Mouse (Mus musculus) liver, adult 2 months (tissue): ENCODE data around the gene Wnt10a. TPM values are rescaled to one million over a fixed set of nuclear protein-coding genes. Genes with fewer than 3 reads are reported as not detected.

Source experiments
- DNase-seq: peaks from one replicate; pipeline ENCODE4 v3.0.0-alpha.2; 2011; ENCODE audit warnings: low read depth, low spot score; ENCODE audit errors: extremely low read depth
- H3K27ac ChIP-seq: fragments of 200-500 bp; replicated peaks from 2 replicates; pipeline ENCODE4 v1.5.1; 2012; ENCODE audit warnings: low read depth, mild to moderate bottlenecking, control low read depth, inconsistent platforms, low read length; ENCODE audit not compliant: insufficient read depth
- H3K27me3 ChIP-seq: fragments of 200-500 bp; 2 replicates; pipeline ENCODE4 v1.6.1; 2012; ENCODE audit warnings: mild to moderate bottlenecking, moderate library complexity, low read length, inconsistent platforms; ENCODE audit not compliant: control insufficient read depth, insufficient read depth
- H3K36me3 ChIP-seq: fragments of 200-500 bp; 2 replicates; pipeline ENCODE4 v1.6.1; 2012; ENCODE audit warnings: low read length, inconsistent platforms; ENCODE audit not compliant: control insufficient read depth, insufficient read depth
- H3K4me1 ChIP-seq: fragments of 200-500 bp; 2 replicates; pipeline ENCODE4 v1.6.1; 2011; ENCODE audit warnings: low read length; ENCODE audit not compliant: control insufficient read depth, insufficient read depth
- H3K4me3 ChIP-seq: fragments of 200-500 bp; 2 replicates; pipeline ENCODE4 v1.5.1; 2011; ENCODE audit warnings: low read depth, mild to moderate bottlenecking, control low read depth, low read length, moderate library complexity; ENCODE audit not compliant: insufficient read depth
- H3K79me2 ChIP-seq: fragments of 200-500 bp; 2 replicates; pipeline ENCODE4 v1.6.1; 2012; ENCODE audit warnings: inconsistent platforms, mild to moderate bottlenecking, low read length, moderate library complexity; ENCODE audit not compliant: control insufficient read depth, insufficient read depth
- H3K9ac ChIP-seq: fragments of 200-500 bp; 2 replicates; pipeline ENCODE4 v1.6.1; 2012; ENCODE audit warnings: low read depth, mild to moderate bottlenecking, control low read depth, inconsistent platforms, low read length
- CTCF ChIP-seq: fragments of 200-500 bp; IDR thresholded peaks from 2 replicates; pipeline ENCODE4 v1.5.1; 2011; ENCODE audit warnings: low read depth, low read length, control low read depth
- POLR2A ChIP-seq: fragments of 200-500 bp; IDR thresholded peaks from 2 replicates; pipeline ENCODE4 v1.6.1; 2011; ENCODE audit warnings: low read length, control low read depth; ENCODE audit not compliant: insufficient read depth; ENCODE audit errors: extremely low read depth
- WGBS: fragments of 180-500 bp; shearing (Covaris S2); methylation state at CpG from one replicate; pipeline ENCODE4 v1.1.7; 2018; 5-methylcytosine and 5-hydroxymethylcytosine counted together
- polyA plus RNA-seq: library from polyadenylated mRNA; depleted of rRNA; stranded (reverse); fragments of >200 nt; gene quantifications from 2 replicates; pipeline ENCODE4 v1.2.3, GENCODE M21; 2012
- total RNA-seq: library from RNA; depleted of rRNA; stranded (reverse); fragments of >200 nt; gene quantifications from 2 replicates; pipeline ENCODE4 v1.2.3, GENCODE M21; 2014

Gene Wnt10a
- total and polyA plus RNA-seq, 2 experiments: not detected

DNA sequence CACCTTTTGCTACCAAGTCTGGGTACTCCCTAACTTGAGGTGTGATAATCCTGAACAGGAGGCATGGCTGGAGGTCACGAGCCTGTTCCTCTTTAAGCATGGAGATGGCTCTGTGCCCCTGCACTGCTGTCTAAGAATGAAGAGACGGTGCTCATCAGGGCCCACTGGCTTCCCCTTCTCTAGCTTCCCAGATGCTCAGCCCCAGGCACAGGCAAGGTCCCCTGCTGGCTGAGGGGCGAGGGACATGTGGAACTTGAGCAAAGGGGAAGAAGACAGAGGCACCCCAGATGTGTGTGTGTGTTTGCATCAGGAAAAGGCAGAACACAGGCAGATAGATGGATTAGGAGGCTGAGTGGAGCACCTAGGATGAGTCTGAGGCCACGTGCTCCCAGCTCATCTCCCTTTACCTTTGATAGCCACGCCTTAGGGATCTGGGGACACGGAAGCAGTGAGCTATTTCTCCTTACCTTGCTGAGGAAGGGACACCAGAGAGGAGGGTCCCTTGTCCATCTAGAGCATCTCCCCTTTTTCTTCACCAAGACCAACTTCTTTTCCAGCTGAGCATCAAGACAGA, 2.6 kb upstream of the Wnt10a start:
- Histone ChIP-seq H3K27me3 (peaks cover 33% of the 10 kb centered on the region), H3K9ac (no peak overlapping the region), H3K27ac (no peak overlapping the region), H3K4me3 (no peak overlapping the region), H3K79me2 (no peaks in the 10 kb centered on the region), H3K36me3 (no peaks in the 10 kb centered on the region), H3K4me1 (peaks cover 4% of the 10 kb centered on the region; the same call in 1 of the 2 replicates)
- 30% methylated on average over 6 of the region's 6 CpGs for WGBS
- TF ChIP-seq POLR2A (no peak), CTCF (no peak)
- no peak for DNase-seq

DNA sequence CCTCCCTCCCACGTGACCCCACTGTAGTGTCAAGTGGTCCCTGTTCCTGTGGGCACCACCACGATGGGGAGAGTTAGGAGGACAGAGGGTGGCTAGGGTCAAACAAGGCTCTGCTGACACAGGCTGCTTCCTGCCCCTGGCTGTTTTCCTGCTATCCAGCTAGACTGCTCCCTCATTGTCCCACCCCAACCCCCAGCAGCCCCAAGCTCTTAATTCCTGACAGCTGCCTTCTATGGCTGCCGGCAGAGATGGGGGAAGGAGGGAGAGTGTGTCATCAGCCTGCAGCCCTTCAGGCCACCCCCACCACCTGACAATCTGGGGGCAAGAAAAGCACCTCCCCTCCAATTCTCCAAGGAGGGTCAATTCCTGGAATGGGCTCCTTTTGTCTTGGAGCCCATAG, 1.2 kb upstream of the Wnt10a start:
- TF ChIP-seq CTCF: no peak
- TF ChIP-seq POLR2A: no peak
- Histone ChIP-seq H3K79me2 (no peaks in the 10 kb centered on the region), H3K27ac (no peak overlapping the region), H3K9ac (no peak overlapping the region), H3K36me3 (no peaks in the 10 kb centered on the region), H3K4me1 (no peaks in the 10 kb centered on the region), H3K27me3 (peaks cover 35% of the 10 kb centered on the region), H3K4me3 (no peak overlapping the region)
- no peak for DNase-seq
- 22% methylated on average over 3 of the region's 3 CpGs for WGBS

DNA sequence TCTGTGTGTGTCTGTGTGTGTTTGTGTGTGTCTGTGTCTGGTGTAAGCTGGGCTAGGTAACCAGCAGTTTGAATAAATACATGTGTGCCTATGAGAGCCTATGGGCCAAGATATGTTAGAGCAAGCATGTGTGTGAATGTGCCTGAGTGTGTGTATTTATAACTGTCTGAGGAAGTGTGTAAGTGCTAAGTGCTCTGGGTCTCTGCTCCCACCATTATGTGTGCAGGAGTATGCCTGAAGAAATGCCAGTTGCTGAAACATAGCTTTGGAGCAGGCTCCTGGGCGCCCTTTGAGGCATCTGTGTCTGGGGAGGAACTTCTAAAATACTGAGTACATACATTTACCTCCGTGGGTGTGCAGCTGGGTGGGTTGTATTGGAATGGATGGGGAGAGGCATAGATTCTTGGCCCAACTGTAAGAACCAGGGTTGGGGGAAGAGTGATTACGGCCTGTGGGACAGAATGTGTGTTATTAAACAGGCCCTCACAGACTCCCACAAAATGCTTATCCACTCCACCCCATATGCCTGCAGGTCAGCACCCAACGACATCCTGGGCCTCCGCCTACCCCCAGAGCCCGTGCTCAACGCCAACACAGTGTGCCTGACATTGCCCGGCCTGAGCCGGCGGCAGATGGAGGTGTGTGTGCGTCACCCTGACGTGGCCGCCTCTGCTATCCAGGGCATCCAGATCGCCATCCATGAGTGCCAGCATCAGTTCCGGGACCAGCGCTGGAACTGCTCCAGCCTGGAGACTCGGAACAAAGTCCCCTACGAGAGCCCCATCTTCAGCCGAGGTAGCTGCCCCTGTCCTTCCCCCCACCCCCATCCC, 1.7 kb downstream of the Wnt10a start:
- H3K79me2 ChIP-seq: no peaks in the 10 kb centered on the region
- no peak for TF ChIP-seq CTCF
- TF ChIP-seq POLR2A: no peak
- H3K4me3 ChIP-seq: no peak overlapping the region
- H3K27ac ChIP-seq: no peak overlapping the region
- peaks cover 35% of the 10 kb centered on the region for H3K27me3 ChIP-seq
- no peak overlapping the region for H3K9ac ChIP-seq
- no peak for DNase-seq
- 14% methylated on average over 19 of the region's 19 CpGs for WGBS
- no peaks in the 10 kb centered on the region for H3K4me1 ChIP-seq
- H3K36me3 ChIP-seq: no peaks in the 10 kb centered on the region

DNA sequence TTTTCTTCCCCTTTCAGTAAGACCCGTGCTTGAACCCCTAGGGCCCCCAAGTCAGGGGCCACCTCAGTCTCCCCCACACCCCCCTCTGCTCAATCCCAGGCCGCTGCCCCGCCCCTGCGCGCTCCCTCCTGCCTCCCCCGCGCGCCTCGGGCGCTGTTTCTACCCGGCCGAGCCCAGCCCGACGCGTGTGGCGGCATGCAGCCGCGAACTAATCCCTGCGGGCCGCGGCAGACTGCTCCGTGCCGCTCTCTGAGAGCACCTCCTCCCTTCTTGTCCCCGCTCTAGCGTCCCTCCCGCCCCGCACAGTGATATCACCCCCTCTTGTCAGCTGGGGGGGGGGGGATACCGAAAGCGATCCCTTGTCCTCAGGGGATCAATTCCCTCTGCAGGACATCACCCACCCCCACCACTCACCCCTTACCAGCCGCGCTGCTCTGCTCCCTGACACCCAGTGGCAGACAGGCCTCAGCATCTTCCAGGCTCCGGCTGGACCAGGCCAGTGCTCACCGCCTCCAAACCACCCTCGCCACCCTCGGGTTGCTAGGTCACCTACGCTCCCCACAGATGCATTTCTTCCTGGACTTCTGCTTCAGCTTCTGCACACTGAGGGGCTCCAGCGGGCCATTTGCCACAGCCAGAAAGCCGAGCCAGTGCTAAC, 3.3 kb downstream of the Wnt10a start:
- no peaks in the 10 kb centered on the region for H3K79me2 ChIP-seq
- no peak overlapping the region for H3K27ac ChIP-seq
- DNase-seq: no peak
- H3K27me3 ChIP-seq: peaks cover 33% of the 10 kb centered on the region
- no peak overlapping the region for H3K9ac ChIP-seq
- no peak overlapping the region for H3K4me3 ChIP-seq
- TF ChIP-seq POLR2A: no peak
- TF ChIP-seq CTCF: no peak
- no peaks in the 10 kb centered on the region for H3K4me1 ChIP-seq
- no peaks in the 10 kb centered on the region for H3K36me3 ChIP-seq
- WGBS: 5% methylated on average over 35 of the region's 38 CpGs

DNA sequence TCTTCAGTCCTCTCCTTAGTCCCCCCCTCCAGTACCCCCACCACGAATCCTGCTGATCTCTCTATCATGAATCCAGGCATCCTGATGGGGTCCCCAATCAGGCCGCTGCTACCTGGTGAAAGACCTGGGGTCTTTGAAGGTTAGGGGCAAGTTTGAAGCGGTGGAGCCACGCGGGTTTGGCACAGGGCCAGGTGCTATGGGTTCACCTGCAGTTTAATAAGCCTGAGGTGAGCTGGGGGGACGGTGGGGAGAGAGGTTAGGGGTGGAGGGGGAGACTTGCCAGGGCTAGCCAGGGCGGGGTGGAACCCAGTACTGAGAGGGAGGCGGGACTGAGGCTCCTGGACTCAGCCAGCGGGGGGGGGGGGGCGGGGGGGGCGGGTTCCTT, 3.8 kb downstream of the Wnt10a start:
- 4% methylated on average over 9 of the region's 11 CpGs for WGBS
- Histone ChIP-seq H3K4me3 (no peak overlapping the region), H3K9ac (no peak overlapping the region), H3K79me2 (no peaks in the 10 kb centered on the region), H3K36me3 (no peaks in the 10 kb centered on the region), H3K27ac (no peak overlapping the region), H3K4me1 (no peaks in the 10 kb centered on the region), H3K27me3 (peaks cover 29% of the 10 kb centered on the region)
- TF ChIP-seq CTCF (no peak), POLR2A (no peak)
- DNase-seq: no peak
